Comparison of ENCODE assay signal across 9 mouse cellular contexts in the genomic region with DNA sequence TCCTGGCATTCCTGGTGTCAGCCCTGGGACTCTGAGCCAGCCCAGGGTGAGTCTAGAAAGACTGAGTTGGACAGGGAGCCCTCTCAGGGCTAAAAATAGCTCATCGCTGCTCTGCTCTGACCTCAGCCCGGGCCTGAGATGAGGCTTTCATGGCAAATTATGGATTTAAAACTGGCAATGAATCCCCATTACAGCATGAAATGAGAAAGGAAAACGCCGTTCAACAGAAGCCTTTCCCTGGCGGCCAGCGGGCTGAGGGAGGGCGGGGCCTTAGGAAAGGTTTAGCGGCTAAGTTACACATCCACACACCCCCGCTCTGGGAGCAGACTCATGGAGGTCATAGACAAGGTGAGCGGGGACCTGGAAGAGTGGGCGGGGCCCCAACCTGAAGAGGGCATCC.
DNase-seq lines count a peak whose midpoint lies in the region; ATAC-seq lines count a peak whose summit lies in the region.
"Had no signal": no experiment of that assay in that cellular context is flagged by ENCODE, and none has a peak within 500 bp of the region (broad histone marks: within the 10 kb centered on the region; RNA-seq: fewer than 3 reads in every experiment).

No protein-coding gene starts in this region.

- H3K27ac ChIP-seq in embryonic facial prominence, embryonic 11.5 days (replicated peaks; ENCODE audit: low read depth, low read length): no peak overlapping the region
- no peak overlapping the region for H3K27ac ChIP-seq in embryonic facial prominence, embryonic 10.5 days (replicated peaks)
- no peak overlapping the region for H3K27ac ChIP-seq in embryonic facial prominence, embryonic 14.5 days (replicated peaks; ENCODE audit: low read depth, low read length)
- H3K27ac ChIP-seq in forebrain, embryonic 10.5 days: no peak overlapping the region
- H3K27ac ChIP-seq: layer of hippocampus, adult 2 months had no signal

- DNase-seq in embryonic facial prominence, embryonic 11.5 days (ENCODE audit: low spot score): no peak
- DNase-seq in embryonic facial prominence, embryonic 10.5 days (ENCODE audit: low spot score): no peak
- peak; percentile 75 for DNase-seq in embryonic facial prominence, embryonic 14.5 days (ENCODE audit: low spot score)
- peak; percentile 65 to 67 for DNase-seq in heart, postnatal 10 days
- peak; percentile 21 for DNase-seq in mesoderm, embryonic 11.5 days (ENCODE audit: low read depth, low spot score)
- DNase-seq in adrenal gland, adult 2 months: no peak
- no peak for DNase-seq in adrenal gland, adult (ENCODE audit: inconsistent age in 2 of 2, low spot score in 1 of 2)
- DNase-seq in forebrain, embryonic 10.5 days (ENCODE audit: extremely low spot score, low spot score): no peak

- H3K4me3 ChIP-seq in embryonic facial prominence, embryonic 11.5 days (ENCODE audit: low read depth, low read length): no peak overlapping the region
- H3K4me3 ChIP-seq in embryonic facial prominence, embryonic 10.5 days: no peak overlapping the region
- H3K4me3 ChIP-seq in embryonic facial prominence, embryonic 14.5 days (ENCODE audit: low read depth, low read length): no peak overlapping the region
- H3K4me3 ChIP-seq in forebrain, embryonic 10.5 days: no peak overlapping the region
- H3K4me3 ChIP-seq: layer of hippocampus, adult 2 months had no signal

- peak; percentile 46; the same call in 1 of the 2 replicates for ATAC-seq in embryonic facial prominence, embryonic 11.5 days (replicated peaks; ENCODE audit: insufficient number of reproducible peaks, low FRiP score, low TSS enrichment, low read depth)
- ATAC-seq in embryonic facial prominence, embryonic 14.5 days (ENCODE audit: low read depth): peak; percentile 58; the same call in 1 of the 2 replicates

- WGBS in embryonic facial prominence, embryonic 11.5 days: 52% methylated on average over 11 of the region's 11 CpGs
- WGBS in embryonic facial prominence, embryonic 10.5 days: 55% methylated on average over 11 of the region's 11 CpGs
- WGBS in embryonic facial prominence, embryonic 14.5 days: 45% methylated on average over 11 of the region's 11 CpGs
- WGBS in forebrain, embryonic 10.5 days: 67% methylated on average over 11 of the region's 11 CpGs

- no peak overlapping the region for H3K9ac ChIP-seq in embryonic facial prominence, embryonic 11.5 days (replicated peaks; ENCODE audit: low read length)
- H3K9ac ChIP-seq in embryonic facial prominence, embryonic 14.5 days (ENCODE audit: low read depth, low read length): no peak overlapping the region

- H3K36me3 ChIP-seq in embryonic facial prominence, embryonic 11.5 days (replicated peaks; ENCODE audit: control insufficient read depth, insufficient read depth, low read depth, low read length): no peaks in the 10 kb centered on the region
- no peaks in the 10 kb centered on the region for H3K36me3 ChIP-seq in embryonic facial prominence, embryonic 10.5 days (replicated peaks)
- H3K36me3 ChIP-seq in embryonic facial prominence, embryonic 14.5 days (ENCODE audit: control insufficient read depth, insufficient read depth, low read length): no peaks in the 10 kb centered on the region
- no peaks in the 10 kb centered on the region for H3K36me3 ChIP-seq in forebrain, embryonic 10.5 days (replicated peaks)

- H3K4me2 ChIP-seq in embryonic facial prominence, embryonic 11.5 days (ENCODE audit: low read depth, low read length): no peak overlapping the region
- H3K4me2 ChIP-seq in embryonic facial prominence, embryonic 14.5 days (ENCODE audit: low read depth, low read length): no peak overlapping the region

- H3K27me3 ChIP-seq in embryonic facial prominence, embryonic 11.5 days (ENCODE audit: control insufficient read depth, insufficient read depth, low read length): no peaks in the 10 kb centered on the region
- H3K27me3 ChIP-seq in embryonic facial prominence, embryonic 10.5 days (replicated peaks; ENCODE audit: low read depth, poor library complexity, severe bottlenecking): 0 out of 2 replicates have a peak, but pooled peaks cover 7% of the 10 kb centered on the region
- no peaks in the 10 kb centered on the region for H3K27me3 ChIP-seq in embryonic facial prominence, embryonic 14.5 days (replicated peaks; ENCODE audit: control insufficient read depth, insufficient read depth, low read length)
- peaks cover 8% of the 10 kb centered on the region; the same call in 1 of the 2 replicates for H3K27me3 ChIP-seq in forebrain, embryonic 10.5 days (ENCODE audit: poor library complexity, severe bottlenecking)

- no peaks in the 10 kb centered on the region for H3K9me3 ChIP-seq in embryonic facial prominence, embryonic 11.5 days (replicated peaks; ENCODE audit: control insufficient read depth, low read length)
- no peaks in the 10 kb centered on the region for H3K9me3 ChIP-seq in embryonic facial prominence, embryonic 10.5 days
- H3K9me3 ChIP-seq in embryonic facial prominence, embryonic 14.5 days (ENCODE audit: control insufficient read depth, low read length): no peaks in the 10 kb centered on the region
- no peaks in the 10 kb centered on the region for H3K9me3 ChIP-seq in forebrain, embryonic 10.5 days

- H3K4me1 ChIP-seq in embryonic facial prominence, embryonic 11.5 days (ENCODE audit: control insufficient read depth, insufficient read depth, low read length): no peaks in the 10 kb centered on the region; the same call in 1 of the 2 replicates
- peaks cover 10% of the 10 kb centered on the region for H3K4me1 ChIP-seq in embryonic facial prominence, embryonic 10.5 days
- H3K4me1 ChIP-seq in embryonic facial prominence, embryonic 14.5 days (ENCODE audit: control insufficient read depth, insufficient read depth, low read length): no peaks in the 10 kb centered on the region
- peaks cover 7% of the 10 kb centered on the region for H3K4me1 ChIP-seq in forebrain, embryonic 10.5 days

- intact Hi-C loops in heart, postnatal 10 days (cut with DNase I): no loop called here

Comparison
In these comparisons a context has a peak if more than half of its experiments do, and no peak if none do; other contexts are left out.
1. DNase-seq: peak in embryonic facial prominence, embryonic 14.5 days (single experiment), heart, postnatal 10 days (2 of 2) and mesoderm, embryonic 11.5 days (single experiment); none in embryonic facial prominence, embryonic 11.5 days (single experiment), embryonic facial prominence, embryonic 10.5 days (single experiment), adrenal gland, adult 2 months (single experiment), adrenal gland, adult (0 of 2) and forebrain, embryonic 10.5 days (single experiment).